Mouse (Mus musculus) ZHBTc4 (cell line): Measurements from ENCODE around the gene Prdm2.
A peak's percentile ranks its signal among the peaks of the same experiment; 100 is the strongest.

ENCODE experiments used
- DNase-seq: peaks from one replicate; pipeline ENCODE4 v3.0.0-alpha.2; 2011; ENCODE audit warnings: low read depth, low spot score

Prdm2 gene

DNA sequence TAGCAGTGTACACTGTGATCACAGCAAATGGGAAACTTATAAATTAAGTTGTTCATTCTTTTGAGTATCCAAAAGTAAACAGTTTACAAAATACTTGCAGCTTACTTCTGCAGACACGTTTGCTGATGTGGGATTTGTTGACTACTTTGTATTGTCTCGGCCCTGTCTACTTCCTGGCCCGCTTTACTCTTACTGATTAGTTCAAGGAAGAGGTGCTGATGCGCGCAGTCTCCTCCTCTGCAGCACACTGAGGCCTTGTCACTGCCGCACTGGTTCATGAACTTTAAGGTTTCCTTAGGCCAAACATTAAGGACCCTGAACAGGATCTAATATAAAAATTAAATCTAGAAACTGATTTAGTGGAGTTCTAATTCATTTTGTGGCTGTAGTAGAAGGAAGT is 58.2 kb downstream of the Prdm2 start:
- no peak for DNase-seq

DNA sequence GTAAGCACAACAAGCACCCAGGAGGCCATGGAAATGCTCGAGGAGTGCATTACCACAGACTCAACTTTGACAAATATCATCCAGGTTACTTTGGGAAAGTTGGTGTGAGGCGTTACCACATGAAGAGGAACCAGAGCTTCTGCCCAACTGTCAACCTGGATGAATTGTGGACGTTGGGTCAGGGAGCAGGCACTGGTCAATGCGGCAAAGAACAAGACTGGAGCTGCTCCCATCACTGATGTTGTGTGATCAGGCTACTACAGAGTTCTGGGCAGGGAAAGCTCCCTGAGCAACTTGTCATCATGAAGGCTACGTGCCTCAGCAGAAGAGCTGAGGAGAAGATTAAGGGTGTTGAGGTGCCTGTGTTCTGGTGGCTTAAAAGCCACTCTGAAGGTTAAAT is 60.2 kb downstream of the Prdm2 start:
- no peak for DNase-seq

DNA sequence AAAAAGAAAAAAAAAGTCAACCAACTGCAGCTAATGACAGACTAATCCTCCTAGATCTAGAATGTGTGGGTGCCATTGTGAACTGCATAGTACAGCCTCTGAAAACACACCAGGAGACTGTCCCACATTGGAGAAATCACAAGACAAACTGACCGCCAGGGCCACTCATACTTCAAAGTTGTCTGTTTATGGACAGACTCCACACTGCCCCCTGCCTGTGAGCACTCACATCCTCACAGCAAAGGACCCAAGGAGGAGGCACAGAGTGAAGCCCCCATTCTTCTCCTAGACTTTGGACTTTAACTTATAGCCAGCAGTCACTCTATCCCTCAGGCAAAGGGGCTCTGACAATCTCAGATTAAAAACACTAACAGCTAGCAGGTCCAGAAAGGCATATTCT is 61.5 kb downstream of the Prdm2 start:
- peak; percentile 63 for DNase-seq

DNA sequence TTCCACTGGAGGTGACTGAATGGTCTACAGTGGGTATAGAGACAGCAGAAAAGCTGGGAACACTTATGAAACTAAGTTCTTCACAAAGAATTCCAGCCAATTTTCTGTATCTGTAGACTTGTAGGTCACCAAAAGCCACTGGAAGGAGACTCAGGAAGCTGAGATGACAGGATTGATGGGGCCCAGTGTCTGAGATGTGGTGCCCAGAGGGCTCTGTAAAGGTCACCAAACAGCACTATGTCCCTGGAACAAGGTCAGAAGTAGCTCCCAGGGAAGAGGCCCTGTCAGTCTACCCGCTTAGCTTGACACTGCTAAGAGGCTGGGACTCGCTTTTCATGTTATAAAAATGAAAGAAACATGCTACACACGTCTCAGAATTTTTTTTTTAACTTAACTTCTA is 65.1 kb downstream of the Prdm2 start:
- DNase-seq, result no peak

DNA sequence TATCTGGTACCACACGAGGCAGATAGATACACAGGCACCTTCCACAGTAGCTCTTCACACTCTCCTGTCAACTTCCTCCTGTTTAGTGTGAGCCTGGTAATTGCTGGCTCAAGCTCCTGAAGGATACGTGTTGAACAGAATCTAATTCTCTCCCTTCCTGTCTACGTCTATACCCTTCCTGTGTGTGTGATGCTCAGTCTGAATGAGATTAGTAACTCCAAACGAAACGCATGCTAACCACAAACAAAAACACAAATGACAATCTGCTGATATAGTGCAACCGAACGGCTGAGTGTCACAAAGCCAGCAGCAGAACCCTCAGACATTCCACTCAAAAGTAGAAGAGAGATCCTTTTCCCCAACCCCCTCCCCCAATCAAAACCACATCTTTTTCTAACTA is 69.2 kb downstream of the Prdm2 start:
- DNase-seq, result no peak

DNA sequence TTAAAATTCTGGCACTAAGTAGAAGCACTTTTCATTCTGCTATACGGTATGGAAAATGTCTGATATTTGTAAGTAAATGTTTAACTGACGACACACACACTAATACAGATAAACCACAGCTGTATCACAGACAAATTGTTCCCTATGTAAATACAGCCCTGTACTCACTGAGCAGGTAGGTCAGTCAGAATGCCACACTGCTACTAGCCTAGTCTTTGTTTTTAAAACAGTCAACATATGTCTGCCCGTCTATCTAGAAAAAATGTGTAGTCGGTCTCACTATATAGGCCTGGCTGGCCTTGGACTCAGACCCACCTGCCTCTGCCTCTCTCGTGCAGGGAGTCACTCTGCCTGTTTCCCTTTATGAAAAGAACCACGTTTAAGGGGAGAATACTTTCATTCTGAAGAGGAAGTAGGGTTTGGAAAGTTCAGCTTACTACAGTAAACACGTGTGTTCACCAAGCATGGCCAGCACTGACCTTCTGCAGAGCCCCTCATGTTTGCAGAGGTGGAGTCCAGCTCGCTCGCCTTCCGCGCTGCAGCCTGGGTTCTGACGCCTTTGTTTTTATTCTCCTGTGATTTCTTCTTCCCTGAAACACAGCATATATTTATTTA is 71.0 kb downstream of the Prdm2 start:
- DNase-seq, result no peak

DNA sequence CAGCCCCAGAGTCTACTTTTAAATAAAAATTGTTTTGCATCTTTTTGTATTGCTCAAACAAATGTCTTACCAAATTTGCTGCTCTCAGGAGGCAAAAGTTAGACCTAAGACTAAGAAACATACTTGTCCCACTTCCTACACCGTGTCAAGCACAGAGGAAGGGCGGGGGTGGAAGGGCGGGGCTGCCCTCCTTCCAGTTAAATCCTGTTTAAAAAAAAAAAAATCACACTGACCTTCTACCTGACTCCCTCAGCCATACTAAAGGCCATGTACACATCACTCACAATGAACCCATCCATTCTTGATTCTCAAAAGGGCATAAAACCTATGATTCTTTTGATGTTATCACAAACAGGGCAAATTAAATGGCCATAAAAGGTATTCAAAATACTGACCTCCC is 71.9 kb downstream of the Prdm2 start:
- peak; percentile 34 for DNase-seq

DNA sequence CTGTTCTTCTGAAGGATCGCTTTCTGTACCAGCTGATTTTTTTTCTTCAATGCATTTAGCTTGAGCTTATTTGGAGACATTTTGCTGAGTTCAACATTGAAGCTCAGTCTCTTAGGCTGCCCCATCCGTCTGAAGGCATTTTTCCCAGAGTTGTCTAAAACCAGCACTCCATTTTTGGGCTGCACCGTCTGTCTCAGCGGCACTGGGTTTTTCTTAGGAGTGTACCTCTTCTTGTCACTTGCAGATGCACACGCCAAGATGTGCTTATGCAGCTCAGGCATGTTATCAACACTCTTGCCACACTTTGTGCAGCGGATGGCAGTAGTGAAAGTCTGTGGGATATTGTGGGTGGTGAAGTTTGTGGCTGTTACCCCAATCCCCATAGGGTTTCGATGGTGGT is 80.4 kb downstream of the Prdm2 start:
- no peak for DNase-seq

DNA sequence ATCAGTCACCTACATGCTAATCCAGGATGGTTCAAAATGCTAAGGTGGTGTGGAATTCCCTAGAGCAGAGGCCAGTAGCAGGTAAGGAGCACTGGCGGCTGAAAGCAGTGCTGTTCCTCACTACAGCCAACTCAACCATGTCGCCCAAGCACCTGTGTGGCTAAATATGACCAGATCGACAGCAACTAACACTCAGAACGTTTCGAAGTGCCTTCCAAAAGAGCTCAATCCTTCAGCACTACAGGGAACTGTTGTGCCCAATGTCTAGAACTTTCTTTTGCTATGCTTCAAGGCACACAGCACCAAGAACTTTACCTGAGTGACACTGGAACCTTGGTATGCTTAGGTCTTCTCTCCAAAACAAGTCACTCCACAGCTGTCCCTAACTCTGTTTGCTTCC is 82.4 kb downstream of the Prdm2 start:
- DNase-seq, result no peak

DNA sequence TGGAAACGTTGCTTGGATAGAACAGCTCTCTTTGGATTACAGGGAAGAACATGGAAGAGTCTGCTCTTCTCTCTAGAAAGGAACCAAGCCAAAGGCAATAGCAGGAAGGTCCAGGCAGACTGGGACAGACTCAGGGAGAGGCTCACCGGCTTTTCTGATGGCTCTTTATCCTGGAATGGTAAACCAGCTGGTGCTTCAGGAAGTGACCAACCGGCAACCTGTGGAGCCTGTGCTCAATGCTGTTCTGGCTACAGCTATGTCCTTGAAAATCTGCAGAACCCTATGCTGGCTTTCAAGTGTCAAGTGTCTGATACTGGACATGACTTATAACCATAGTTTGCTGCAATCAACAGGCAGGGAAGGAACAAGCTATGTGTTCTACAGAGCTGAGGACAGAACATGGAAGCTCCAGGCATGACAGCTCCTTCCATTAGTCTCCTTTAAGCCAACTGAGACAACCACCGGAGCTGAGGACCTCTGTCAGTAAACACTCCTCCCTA is 83.5 kb downstream of the Prdm2 start:
- DNase-seq, result no peak

DNA sequence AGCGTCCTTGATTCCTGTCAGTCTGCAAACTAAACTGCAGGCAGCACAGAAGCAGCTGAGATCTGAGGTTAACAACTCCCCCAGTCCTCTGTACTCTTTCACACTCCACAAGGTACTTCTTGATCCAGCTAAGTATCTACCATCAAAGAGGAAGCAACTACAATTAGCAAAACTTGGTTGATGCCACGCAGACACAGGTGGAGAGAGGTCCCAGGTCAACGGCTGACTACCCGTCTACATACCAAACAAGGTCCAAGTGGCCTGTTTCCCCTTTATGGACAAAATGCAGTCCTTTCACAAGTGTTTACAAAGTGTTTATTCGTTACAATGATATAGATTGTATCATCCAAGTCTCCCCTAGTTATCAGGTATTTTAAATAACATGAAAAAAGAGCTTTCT is 85.6 kb downstream of the Prdm2 start:
- no peak for DNase-seq

DNA sequence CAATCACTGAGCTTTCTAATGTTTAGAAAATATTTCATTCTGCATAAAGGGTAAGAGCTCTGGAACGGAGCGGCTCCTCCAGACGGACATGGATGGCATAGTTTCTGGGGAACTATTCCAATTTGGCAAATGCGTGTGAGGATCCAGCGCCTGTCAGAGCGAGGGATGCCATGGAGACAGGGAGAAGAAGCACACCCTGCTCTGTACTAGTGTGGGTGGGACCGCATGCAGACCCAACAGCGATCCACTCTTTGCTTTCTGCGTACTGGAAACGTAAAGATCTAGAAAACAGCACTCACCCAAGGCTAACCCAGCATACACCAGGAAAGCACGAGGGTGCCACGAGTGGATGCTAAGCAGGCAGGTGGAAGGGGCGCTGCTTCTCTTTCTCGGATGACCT is 86.3 kb downstream of the Prdm2 start:
- DNase-seq, result no peak

DNA sequence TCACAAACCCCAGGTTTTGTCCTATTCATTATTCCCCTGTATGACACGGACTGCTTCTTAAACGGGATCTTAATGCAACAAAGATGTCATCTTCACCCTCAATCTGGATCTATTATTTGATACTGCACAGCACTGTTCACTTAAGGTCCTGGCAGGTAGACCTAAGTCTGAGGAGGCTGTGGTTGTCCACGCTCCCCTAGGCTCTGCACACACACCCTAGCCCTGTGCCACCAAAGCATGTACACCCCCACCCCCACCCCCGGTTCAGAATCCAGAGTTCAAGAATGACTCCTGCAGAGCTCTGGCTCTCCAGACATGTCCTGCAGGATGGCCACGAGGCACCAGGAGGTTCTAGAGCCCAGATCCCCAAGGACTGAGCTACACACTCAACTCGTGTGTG is 87.5 kb downstream of the Prdm2 start:
- DNase-seq, result no peak

DNA sequence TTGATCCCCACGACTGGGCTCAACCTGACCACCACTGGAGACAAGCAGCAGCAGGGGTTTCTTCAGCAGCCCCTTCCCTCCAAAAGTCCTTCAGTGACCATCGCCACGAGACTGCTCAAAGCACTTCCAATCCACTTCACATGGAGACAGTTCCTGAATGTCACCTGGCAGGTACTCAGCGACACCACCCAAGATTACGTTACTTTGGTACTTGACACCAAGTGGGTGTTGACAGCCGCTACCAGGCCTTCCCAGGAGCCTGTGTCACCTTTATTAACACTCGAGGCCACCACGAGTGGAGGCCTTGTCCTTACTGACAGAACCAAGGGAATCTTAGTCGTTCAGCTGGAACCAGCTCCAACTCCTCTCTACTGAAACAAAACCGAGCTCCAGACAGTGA is 89.8 kb downstream of the Prdm2 start:
- no peak for DNase-seq

DNA sequence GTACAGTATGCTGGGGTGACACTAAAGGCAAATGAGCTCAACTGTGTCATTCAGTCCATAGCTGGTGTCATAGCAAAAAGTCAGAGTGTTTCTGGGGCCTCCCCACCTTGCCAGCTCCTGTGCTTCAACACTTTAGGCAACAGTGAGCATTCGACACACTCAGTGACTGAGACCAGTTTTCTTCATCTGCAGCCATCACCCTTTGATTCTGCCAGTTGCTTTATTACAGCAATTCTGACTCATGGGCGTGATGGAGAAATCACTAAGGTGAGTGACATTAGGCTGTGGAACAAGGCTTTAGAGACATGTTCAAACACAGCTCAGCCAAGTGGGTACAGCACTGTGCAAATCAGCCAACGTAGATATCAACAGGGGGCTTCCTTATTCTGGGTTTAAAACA is 91.6 kb downstream of the Prdm2 start:
- DNase-seq, result no peak

DNA sequence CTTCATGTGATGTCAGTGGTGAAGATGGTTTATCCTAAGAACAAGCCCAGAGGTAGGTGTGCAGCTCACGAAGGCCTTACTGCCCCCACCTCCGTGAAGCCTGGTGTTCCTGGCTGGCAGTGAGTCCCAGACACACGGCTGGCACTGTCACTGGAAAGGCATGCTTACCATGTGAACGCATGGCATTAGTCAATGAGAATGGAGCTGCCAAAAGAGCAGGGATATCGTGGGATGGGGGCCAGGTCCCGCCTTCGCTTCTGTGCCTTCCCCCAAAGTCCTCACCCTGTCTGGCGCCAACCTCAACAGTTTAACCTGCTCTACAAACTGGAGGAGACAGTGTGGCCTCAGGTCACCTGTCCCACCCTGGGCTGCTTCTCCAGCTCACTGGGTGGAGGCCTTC is 92.8 kb downstream of the Prdm2 start:
- no peak for DNase-seq

DNA sequence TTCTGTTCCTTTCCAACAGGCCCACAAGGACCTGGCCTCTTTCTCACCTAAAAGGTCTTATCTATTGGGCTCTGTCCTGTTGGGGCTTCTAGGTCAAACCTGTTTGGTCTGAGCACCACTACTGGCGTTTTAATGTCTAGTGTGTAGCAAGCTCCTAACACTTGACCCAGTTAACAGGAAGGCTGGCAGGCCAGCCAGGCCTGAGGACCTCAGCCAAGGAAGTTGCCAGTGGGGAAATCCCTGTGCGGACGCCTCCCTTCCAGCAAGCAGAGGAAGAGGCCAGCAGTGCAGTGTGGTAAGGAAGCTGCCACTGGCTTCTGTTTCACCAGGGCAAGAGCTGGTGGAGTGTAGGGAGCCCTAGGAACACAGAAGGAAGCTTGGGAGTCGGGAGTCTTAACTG is 94.0 kb downstream of the Prdm2 start:
- DNase-seq, result no peak

DNA sequence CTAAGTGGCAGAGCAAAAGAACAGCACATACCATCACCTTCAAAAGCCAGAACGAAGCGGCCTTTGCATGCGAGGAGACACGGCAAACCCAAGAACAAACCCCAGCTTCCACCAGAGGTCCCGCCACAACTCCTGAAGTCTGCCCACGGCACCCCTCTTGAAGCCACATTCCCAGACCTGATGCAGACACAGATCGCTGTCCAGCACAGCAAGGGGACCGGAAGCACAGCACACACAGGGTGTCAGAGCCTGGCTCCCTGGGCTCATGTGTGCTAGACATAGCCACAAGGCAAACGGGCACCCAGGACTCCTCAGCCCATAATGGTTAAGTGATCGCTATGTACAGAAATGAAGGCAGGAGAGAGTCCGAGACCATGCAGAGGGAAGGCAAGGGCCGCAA is 96.9 kb downstream of the Prdm2 start:
- peak; percentile 62 for DNase-seq

DNA sequence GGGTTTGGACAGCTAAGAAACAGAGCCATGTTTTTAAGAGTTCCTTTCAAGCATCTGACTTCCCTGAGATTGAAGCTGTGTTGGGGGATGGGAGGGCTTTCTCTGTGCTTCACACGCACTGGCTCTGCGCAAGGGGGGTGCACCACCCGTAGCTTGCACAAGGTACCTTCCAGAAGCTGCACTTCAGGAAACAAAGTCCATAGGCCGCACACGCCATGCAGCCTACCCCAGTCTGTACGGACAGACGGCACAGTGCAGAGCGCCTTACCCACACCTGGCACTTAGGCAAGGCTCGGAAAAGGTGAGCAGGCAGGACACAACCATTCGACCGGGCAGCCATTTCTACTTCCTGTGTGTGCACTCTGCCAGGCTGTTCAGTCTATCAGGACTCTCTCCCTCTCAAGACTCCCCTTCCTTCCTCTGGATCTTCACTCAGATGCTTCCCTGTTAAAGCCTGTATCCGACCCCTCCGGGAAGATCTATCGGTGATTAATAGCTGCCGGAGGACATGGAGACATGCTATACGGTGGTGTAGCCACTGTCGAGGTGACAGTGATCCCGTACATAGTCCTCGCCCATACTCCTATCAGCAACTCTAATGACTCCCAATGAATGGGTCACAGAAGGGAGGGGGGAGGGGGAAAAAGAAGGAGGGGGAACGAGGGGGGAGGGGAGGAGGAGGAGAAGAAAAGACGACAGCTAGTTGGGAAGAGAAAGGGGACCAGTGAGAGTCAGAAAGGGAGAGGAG is 98.4 kb downstream of the Prdm2 start:
- DNase-seq, result no peak

DNA sequence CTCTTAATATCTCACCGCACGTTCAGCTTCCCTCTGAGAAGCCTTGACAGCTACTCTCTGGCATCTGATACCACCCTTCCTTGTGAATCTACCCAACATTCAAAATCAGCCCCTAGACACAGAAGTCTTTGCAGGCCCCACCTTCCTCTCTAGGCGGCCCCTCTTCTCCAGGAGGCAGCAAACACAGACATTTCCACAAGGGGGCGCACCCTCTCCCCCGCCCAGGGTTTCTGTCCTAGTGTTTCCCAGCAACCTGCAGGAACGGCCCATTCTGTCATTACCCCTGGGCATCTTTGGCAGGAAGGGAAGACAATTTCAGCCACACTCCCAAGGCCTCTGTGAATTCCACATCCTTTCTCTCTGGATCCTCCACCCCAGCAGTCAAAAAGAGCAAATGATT is 99.8 kb downstream of the Prdm2 start:
- DNase-seq, result peak; percentile 90

DNA sequence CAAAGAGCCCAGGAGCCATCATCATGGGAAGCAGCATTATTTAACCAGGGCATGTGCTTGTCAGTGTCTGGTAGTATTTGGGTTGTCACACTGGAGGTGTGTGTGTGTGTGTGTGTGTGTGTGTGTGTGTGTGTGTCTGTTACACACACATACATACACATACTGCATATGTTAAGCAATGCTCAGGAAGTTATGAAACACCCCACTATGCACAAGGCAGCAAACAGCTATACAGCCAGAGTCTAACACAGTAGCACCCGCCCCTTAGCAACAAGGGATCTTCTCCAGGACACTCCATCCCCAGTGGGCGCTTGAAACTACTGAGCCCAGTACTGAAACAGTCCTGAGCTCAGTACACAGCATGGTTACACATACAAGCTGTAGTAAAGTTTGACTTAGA is 100.4 kb downstream of the Prdm2 start:
- DNase-seq, result no peak

DNA sequence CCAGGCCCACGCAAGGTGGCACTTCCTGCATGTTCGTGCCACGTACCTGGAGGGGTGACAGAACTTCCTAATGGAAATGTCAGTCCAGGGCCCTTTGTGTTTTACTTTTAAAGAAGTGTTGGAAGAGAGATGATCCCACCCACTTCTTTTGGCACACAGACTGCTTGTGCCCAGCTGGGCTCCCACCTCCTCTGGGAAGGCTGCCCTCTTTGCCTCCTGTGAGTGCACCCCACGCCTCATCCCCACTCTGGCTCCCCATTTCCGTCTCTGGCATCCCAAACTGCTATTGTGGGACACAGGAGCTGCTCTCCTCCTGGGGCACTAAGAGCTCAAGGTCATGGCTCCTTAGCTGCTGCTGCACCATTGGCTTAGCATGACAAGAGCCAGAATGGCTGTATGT is 100.9 kb downstream of the Prdm2 start:
- no peak for DNase-seq

DNA sequence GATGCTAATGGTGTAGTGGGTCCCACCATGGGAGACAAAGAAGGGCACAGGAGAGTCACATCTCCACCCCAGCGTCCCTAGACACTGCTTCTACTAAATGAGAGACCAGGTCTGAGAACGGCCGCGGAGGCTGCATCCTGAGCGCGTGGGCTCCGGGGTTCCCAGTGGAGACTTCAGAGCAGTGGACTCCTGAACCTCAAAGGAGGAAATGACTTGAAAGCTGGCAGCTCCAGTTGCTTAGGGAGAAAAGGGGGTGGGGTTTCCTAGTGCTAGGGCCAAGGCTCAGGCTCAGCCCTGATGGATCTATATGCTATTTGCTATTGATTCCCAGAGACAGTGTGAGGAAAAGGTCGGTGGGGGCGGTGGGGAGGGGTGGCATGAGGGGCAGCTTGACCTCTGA is 104.2 kb downstream of the Prdm2 start:
- DNase-seq, result peak; percentile 29

DNA sequence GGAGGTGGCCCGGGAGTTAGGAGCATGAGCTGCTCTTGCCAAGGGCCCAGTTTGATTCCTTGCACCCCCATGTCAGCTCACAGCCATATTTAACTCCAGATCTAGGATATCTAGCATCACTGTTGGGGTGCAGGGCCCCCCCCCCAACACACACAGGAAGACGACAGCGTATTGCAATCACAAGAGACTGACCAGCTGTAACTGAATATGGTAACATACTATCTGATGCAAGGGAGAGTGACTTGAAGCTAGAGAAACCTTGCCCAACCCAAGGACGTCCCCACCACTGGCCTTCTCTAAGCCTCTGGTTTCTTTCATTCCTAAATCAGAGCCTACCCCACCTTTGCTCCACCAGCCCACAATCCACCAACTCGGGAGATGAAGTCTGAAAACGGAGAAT is 105.8 kb downstream of the Prdm2 start:
- DNase-seq, result no peak
